Mouse (Mus musculus): Measurements from ENCODE around the gene Acat3. TPM values are rescaled to one million over a fixed set of nuclear protein-coding genes. Genes with fewer than 3 reads are reported as not detected.

The Acat3 gene
- total and polyA plus RNA-seq, 2 experiments from 2014 or later: 0.23 TPM; not detected in 1

- Histone ChIP-seq H3K9me3 (replicated peaks; ENCODE audit: control insufficient read depth, low read length) (no peaks in the 10 kb centered on the region), H3K27me3 (ENCODE audit: control insufficient read depth, insufficient read depth, low read length) (no peaks in the 10 kb centered on the region), H3K4me3 (ENCODE audit: low read depth, low read length) (no peak overlapping the region), H3K9ac (replicated peaks; ENCODE audit: low read depth, low read length) (no peak overlapping the region), H3K36me3 (replicated peaks; ENCODE audit: control insufficient read depth, insufficient read depth, low read length) (peaks cover 12% of the 10 kb centered on the region; the same call in 1 of the 2 replicates), H3K27ac (ENCODE audit: low read depth) (no peak overlapping the region), H3K4me2 (ENCODE audit: low read depth, low read length) (no peak overlapping the region), H3K4me1 (ENCODE audit: control insufficient read depth, insufficient read depth) (no peaks in the 10 kb centered on the region)
- ATAC-seq (ENCODE audit: insufficient read depth, low read depth) (no peak), DNase-seq (ENCODE audit: low spot score) (no peak)
- TF ChIP-seq CTCF (IDR thresholded peaks at IDR 0.05; ENCODE audit: low read depth) (no peak), EP300 (IDR thresholded peaks at IDR 0.05; ENCODE audit: low read depth) (no peak)
- WGBS: 86% methylated on average over 5 of the region's 5 CpGs
Measured at GRCm38 (mm10) chr17:12897674-12898073, 42.7 kb downstream of the Acat3 start.

DNA sequence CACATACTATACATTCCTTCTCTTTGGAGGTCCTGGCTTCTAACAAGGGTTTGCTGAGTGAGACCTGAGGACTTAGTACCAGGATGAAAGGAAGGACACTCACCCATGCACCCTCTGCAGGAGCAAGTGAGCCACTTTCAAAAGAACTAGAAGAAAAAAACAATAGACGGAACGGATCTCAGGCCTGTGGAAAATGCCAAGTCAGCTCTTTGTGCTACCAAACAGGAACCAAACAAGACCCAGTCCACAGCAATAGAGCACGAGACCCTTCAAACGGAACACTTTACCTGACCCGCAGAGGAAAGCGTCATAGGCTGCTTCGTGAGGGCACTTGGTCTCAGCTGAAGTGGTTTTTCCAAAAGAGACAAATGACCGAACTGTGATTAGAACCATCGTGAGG, 48.4 kb downstream of the Acat3 start:
- Histone ChIP-seq H3K4me2 (ENCODE audit: low read depth, low read length) (no peak overlapping the region), H3K9me3 (replicated peaks; ENCODE audit: control insufficient read depth, low read length) (no peaks in the 10 kb centered on the region), H3K4me3 (ENCODE audit: low read depth, low read length) (no peak overlapping the region), H3K4me1 (ENCODE audit: control insufficient read depth, insufficient read depth) (no peaks in the 10 kb centered on the region), H3K9ac (replicated peaks; ENCODE audit: low read depth, low read length) (no peak overlapping the region), H3K36me3 (replicated peaks; ENCODE audit: control insufficient read depth, insufficient read depth, low read length) (no peaks in the 10 kb centered on the region; the same call in 1 of the 2 replicates), H3K27ac (ENCODE audit: low read depth) (no peak overlapping the region), H3K27me3 (ENCODE audit: control insufficient read depth, insufficient read depth, low read length) (no peaks in the 10 kb centered on the region)
- 71% methylated on average over 9 of the region's 9 CpGs for WGBS
- no peak for DNase-seq (ENCODE audit: low spot score)
- no peak for ATAC-seq (ENCODE audit: insufficient read depth, low read depth)
- TF ChIP-seq CTCF (IDR thresholded peaks at IDR 0.05; ENCODE audit: low read depth) (no peak), EP300 (IDR thresholded peaks at IDR 0.05; ENCODE audit: low read depth) (no peak)

- Histone ChIP-seq H3K27ac (ENCODE audit: low read depth) (no peak overlapping the region), H3K4me3 (ENCODE audit: low read depth, low read length) (no peak overlapping the region), H3K4me1 (ENCODE audit: control insufficient read depth, insufficient read depth) (0 out of 2 replicates have a peak, but pooled peaks cover 4% of the 10 kb centered on the region), H3K27me3 (ENCODE audit: control insufficient read depth, insufficient read depth, low read length) (no peaks in the 10 kb centered on the region), H3K4me2 (ENCODE audit: low read depth, low read length) (no peak overlapping the region), H3K9ac (replicated peaks; ENCODE audit: low read depth, low read length) (no peak overlapping the region), H3K9me3 (replicated peaks; ENCODE audit: control insufficient read depth, low read length) (no peaks in the 10 kb centered on the region), H3K36me3 (replicated peaks; ENCODE audit: control insufficient read depth, insufficient read depth, low read length) (no peaks in the 10 kb centered on the region; the same call in 1 of the 2 replicates)
- WGBS: 70% methylated on average over 4 of the region's 4 CpGs
- TF ChIP-seq EP300 (IDR thresholded peaks at IDR 0.05; ENCODE audit: low read depth) (no peak), CTCF (IDR thresholded peaks at IDR 0.05; ENCODE audit: low read depth) (no peak)
- ATAC-seq (ENCODE audit: insufficient read depth, low read depth) (no peak), DNase-seq (ENCODE audit: low spot score) (no peak)
Measured at GRCm38 (mm10) chr17:12891054-12891453, 49.3 kb downstream of the Acat3 start.

DNA sequence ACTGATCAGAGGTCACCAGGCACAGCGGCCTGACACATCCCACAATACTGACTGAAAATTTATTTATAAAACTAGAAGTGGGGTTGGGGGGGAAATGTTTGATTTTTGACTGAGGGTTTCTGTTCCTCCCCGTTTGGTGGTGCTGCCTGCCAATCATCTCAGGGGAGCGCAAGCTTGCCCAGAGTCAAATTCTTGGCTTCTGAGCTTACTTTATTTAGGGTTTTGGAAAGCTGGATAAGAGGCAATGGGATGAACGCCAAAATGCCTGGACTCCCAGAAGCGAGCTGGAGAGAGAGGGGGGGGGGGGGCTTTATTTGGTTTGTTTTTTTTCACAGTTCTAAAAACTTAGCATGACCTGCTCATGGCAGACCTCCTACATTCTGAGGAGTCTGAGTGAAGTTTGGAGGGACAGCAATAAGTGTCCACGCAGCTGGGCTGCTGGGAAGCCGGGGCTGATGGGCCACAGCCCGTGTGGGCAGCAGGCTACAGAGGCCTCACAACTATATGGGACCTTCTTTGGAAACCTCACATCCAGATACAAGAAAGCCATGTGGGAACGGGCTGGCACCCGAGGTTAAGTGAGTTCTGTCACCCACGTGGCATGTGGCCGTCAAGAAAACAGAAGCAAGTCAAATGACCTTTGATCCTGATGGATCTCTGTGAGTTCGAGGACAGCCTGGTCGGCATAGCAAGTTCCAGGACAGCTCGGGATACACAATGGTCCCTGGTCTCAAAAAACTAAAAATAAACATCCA, 53.2 kb downstream of the Acat3 start:
- H3K4me2 ChIP-seq (ENCODE audit: low read depth, low read length): no peak overlapping the region
- 43% methylated on average over 15 of the region's 15 CpGs for WGBS
- H3K9ac ChIP-seq (replicated peaks; ENCODE audit: low read depth, low read length): no peak overlapping the region
- ATAC-seq (ENCODE audit: insufficient read depth, low read depth): peak; percentile 66; the same call in 1 of the 2 replicates
- 0 out of 2 replicates have a peak, but pooled peaks cover 4% of the 10 kb centered on the region for H3K4me1 ChIP-seq (ENCODE audit: control insufficient read depth, insufficient read depth)
- H3K27ac ChIP-seq (ENCODE audit: low read depth): peak overlapping the region; percentile 61
- no peaks in the 10 kb centered on the region; the same call in 1 of the 2 replicates for H3K36me3 ChIP-seq (replicated peaks; ENCODE audit: control insufficient read depth, insufficient read depth, low read length)
- H3K9me3 ChIP-seq (replicated peaks; ENCODE audit: control insufficient read depth, low read length): no peaks in the 10 kb centered on the region
- H3K27me3 ChIP-seq (ENCODE audit: control insufficient read depth, insufficient read depth, low read length): no peaks in the 10 kb centered on the region
- no peak overlapping the region for H3K4me3 ChIP-seq (ENCODE audit: low read depth, low read length)
- no peak for TF ChIP-seq EP300 (IDR thresholded peaks at IDR 0.05; ENCODE audit: low read depth)
- no peak for TF ChIP-seq CTCF (IDR thresholded peaks at IDR 0.05; ENCODE audit: low read depth)
- peak; percentile 55 for DNase-seq (ENCODE audit: low spot score)

GRCm38 (mm10) chr17:12886620-12887019, 53.8 kb downstream of the Acat3 start:
- no peak overlapping the region for H3K4me2 ChIP-seq (ENCODE audit: low read depth, low read length)
- no peaks in the 10 kb centered on the region; the same call in 1 of the 2 replicates for H3K36me3 ChIP-seq (replicated peaks; ENCODE audit: control insufficient read depth, insufficient read depth, low read length)
- TF ChIP-seq CTCF (IDR thresholded peaks at IDR 0.05; ENCODE audit: low read depth): no peak
- no peak for TF ChIP-seq EP300 (IDR thresholded peaks at IDR 0.05; ENCODE audit: low read depth)
- H3K9ac ChIP-seq (replicated peaks; ENCODE audit: low read depth, low read length): no peak overlapping the region
- H3K4me3 ChIP-seq (ENCODE audit: low read depth, low read length): no peak overlapping the region
- H3K27ac ChIP-seq (ENCODE audit: low read depth): peak overlapping the region; percentile 22; the same call in 1 of the 2 replicates
- DNase-seq (ENCODE audit: low spot score) (no peak), ATAC-seq (ENCODE audit: insufficient read depth, low read depth) (peak; percentile 51; the same call in 1 of the 2 replicates)
- H3K9me3 ChIP-seq (replicated peaks; ENCODE audit: control insufficient read depth, low read length): no peaks in the 10 kb centered on the region
- H3K4me1 ChIP-seq (ENCODE audit: control insufficient read depth, insufficient read depth): 0 out of 2 replicates have a peak, but pooled peaks cover 4% of the 10 kb centered on the region
- H3K27me3 ChIP-seq (ENCODE audit: control insufficient read depth, insufficient read depth, low read length): no peaks in the 10 kb centered on the region
- WGBS: 47% methylated on average over 6 of the region's 6 CpGs
